Mouse (Mus musculus) limb, embryonic 14.5 days (tissue): ENCODE data around the gene Atg5. TPM values are rescaled to one million over a fixed set of nuclear protein-coding genes. Genes with fewer than 3 reads are reported as not detected.

Experiments
- ATAC-seq: fragments of 200-750 bp; cut with Nextera tagmentation; 2 replicates; pipeline ENCODE4 v1.8.0; 2017; ENCODE audit warnings: low read depth, moderate number of reproducible peaks, moderate TSS enrichment; ENCODE audit not compliant: low FRiP score
- DNase-seq: peaks from one replicate; pipeline ENCODE4 v3.0.0-alpha.2; 2015; ENCODE audit warnings: low spot score
- H3K27ac ChIP-seq: fragments of 300-500 bp; sonication (generic); replicated peaks from 2 replicates; pipeline ENCODE4 v1.5.1; 2014; ENCODE audit warnings: low read depth, mild to moderate bottlenecking, low read length, moderate library complexity, mixed read lengths
- H3K27me3 ChIP-seq: fragments of 300-500 bp; sonication (generic); 2 replicates; pipeline ENCODE4 v1.6.1; 2014; ENCODE audit warnings: low read length, mixed read lengths; ENCODE audit not compliant: control insufficient read depth, insufficient read depth
- H3K36me3 ChIP-seq: fragments of 300-500 bp; sonication (generic); 2 replicates; pipeline ENCODE4 v1.6.1; 2014; ENCODE audit warnings: mild to moderate bottlenecking, low read length, moderate library complexity, mixed read lengths; ENCODE audit not compliant: control insufficient read depth, insufficient read depth
- H3K4me1 ChIP-seq: fragments of 300-500 bp; sonication (generic); 2 replicates; pipeline ENCODE4 v1.6.1; 2014; ENCODE audit warnings: antibody characterized with exemption, low read length, mixed read lengths; ENCODE audit not compliant: control insufficient read depth, insufficient read depth
- H3K4me2 ChIP-seq: fragments of 300-500 bp; sonication (generic); replicated peaks from 2 replicates; pipeline ENCODE4 v1.6.1; 2014; ENCODE audit warnings: low read depth, mild to moderate bottlenecking, low read length, moderate library complexity; ENCODE audit not compliant: severe bottlenecking
- H3K4me3 ChIP-seq: fragments of 300-500 bp; sonication (generic); replicated peaks from 2 replicates; pipeline ENCODE4 v1.5.1; 2014; ENCODE audit warnings: low read length
- H3K9ac ChIP-seq: fragments of 300-500 bp; sonication (generic); 2 replicates; pipeline ENCODE4 v1.6.1; 2014; ENCODE audit warnings: mild to moderate bottlenecking, low read depth, low read length, moderate library complexity; ENCODE audit not compliant: severe bottlenecking
- H3K9me3 ChIP-seq: fragments of 300-500 bp; sonication (generic); 2 replicates; pipeline ENCODE4 v1.6.1; 2016; ENCODE audit warnings: low read length; ENCODE audit not compliant: control insufficient read depth
- POLR2A ChIP-seq: fragments of 200-500 bp; IDR thresholded peaks from 2 replicates; pipeline ENCODE4 v1.8.0; 2012; ENCODE audit warnings: inconsistent platforms, mild to moderate bottlenecking, moderate library complexity, borderline replicate concordance; ENCODE audit not compliant: insufficient read depth, insufficient read length; ENCODE audit errors: extremely low read depth
- WGBS: fragments of 180-500 bp; shearing (Covaris S2); extraction: QIAGEN DNeasy Blood & Tissue Kit; methylation state at CpG from one replicate; pipeline ENCODE4 v1.1.7; 2014; 5-methylcytosine and 5-hydroxymethylcytosine counted together
- polyA plus RNA-seq, 2 experiments: library from polyadenylated mRNA; depleted of rRNA in 1 of 2; stranded (reverse) in 1 of 2; unstranded in 1 of 2; fragments of >200 nt; fragmentation: Nextera tagmentation in 1 of 2; extraction: Ambion mirVana in 1 of 2; gene quantifications; 2 replicates each; pipeline versions ENCODE4 v1.2.1 to v1.2.3; 2012 to 2014

Atg5 gene
- polyA plus RNA-seq, 2 experiments: 21.2 to 55.1 TPM

DNA sequence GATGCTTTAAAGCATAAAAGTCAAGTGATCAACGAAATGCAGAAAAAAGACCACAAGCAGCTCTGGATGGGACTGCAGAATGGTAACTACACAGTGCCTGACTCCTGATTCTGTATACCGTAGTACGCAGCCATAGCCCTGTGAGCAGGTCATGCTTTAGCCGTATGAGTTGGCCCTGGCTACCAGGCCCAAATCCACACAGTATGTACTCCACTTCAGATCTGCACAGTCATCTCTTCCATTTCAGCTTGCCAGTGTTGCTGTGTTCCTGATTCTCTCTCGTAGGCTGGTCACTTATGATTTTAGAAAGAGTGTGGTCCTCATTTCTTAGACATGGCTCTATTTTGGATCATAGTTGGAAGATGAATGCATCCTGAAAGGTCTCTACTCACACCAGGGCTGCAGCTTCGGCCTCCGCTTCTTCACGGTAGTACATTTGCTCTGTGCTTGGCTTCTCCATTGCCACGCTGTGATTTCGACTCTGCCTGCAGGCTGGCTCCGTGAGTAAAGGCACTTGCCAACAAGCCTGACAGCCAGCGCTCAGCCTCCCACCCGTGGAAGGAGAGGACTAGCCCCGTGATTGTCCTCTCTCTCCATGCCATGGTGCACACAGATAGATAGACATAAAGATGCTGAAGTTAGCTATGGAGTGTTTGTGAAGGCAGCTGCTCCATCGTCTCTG is 35.6 kb downstream of the Atg5 start:
- Histone ChIP-seq H3K4me3 (no peak overlapping the region), H3K27ac (no peak overlapping the region), H3K9me3 (no peaks in the 10 kb centered on the region), H3K9ac (no peak overlapping the region), H3K4me2 (no peak overlapping the region), H3K27me3 (no peaks in the 10 kb centered on the region), H3K36me3 (peaks cover 23% of the 10 kb centered on the region), H3K4me1 (no peaks in the 10 kb centered on the region)
- TF ChIP-seq POLR2A: no peak
- DNase-seq: no peak
- WGBS: 93% methylated on average over 15 of the region's 15 CpGs
- no peak for ATAC-seq

DNA sequence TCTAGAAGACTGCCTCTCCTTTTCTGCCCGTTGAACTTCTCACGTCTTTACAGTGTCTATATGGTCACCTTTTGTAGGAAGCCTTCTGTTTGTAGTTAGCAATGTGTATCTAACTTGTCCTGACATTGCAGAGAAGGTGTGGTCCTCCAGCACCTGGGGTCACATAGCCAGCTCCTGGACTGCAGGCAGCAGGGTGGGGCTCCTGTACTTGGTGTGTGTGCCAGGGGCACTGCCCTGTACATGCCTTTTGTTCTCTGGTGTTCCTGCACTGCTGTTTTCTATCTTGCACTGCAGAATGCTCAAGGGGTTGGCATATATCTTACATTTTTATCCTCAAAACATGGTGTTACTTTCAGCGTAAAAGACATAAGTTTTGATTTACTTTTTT is 36.2 kb downstream of the Atg5 start:
- Histone ChIP-seq H3K27ac (no peak overlapping the region), H3K27me3 (no peaks in the 10 kb centered on the region), H3K36me3 (peaks cover 18% of the 10 kb centered on the region), H3K9ac (no peak overlapping the region), H3K4me3 (no peak overlapping the region), H3K4me1 (no peaks in the 10 kb centered on the region), H3K4me2 (no peak overlapping the region), H3K9me3 (no peaks in the 10 kb centered on the region)
- DNase-seq: no peak
- no peak for ATAC-seq
- 86% methylated on average over 3 of the region's 3 CpGs for WGBS
- no peak for TF ChIP-seq POLR2A

DNA sequence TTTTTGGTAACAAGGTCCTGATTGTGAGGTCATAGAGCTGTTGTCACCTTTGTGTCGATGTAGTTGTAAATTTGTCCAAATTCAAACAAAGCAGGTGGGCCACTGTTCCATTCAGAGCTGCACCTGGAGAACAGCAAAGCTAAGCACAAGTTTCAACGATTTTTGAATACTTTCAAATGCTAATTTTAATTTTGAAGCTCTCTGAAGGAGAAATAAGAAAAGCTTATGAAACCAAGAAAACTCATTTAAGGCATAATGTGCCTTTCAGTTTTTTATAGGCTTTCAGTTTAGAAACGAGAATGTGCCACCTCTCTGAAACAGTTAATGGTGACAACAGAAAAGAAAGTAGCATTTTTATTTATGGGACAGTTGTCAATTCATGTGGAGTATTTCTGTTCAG is 36.7 kb downstream of the Atg5 start:
- DNase-seq: no peak
- Histone ChIP-seq H3K27ac (no peak overlapping the region), H3K9me3 (no peaks in the 10 kb centered on the region), H3K4me1 (no peaks in the 10 kb centered on the region), H3K36me3 (peaks cover 18% of the 10 kb centered on the region), H3K4me3 (no peak overlapping the region), H3K4me2 (no peak overlapping the region), H3K9ac (no peak overlapping the region), H3K27me3 (no peaks in the 10 kb centered on the region)
- WGBS: 64% methylated on average over 3 of the region's 3 CpGs
- TF ChIP-seq POLR2A: no peak
- no peak for ATAC-seq

GRCm38 (mm10) chr10:44306308-44306707 is 38.1 kb downstream of the Atg5 start:
- H3K4me3 ChIP-seq: no peak overlapping the region
- peaks cover 18% of the 10 kb centered on the region for H3K36me3 ChIP-seq
- H3K4me1 ChIP-seq: no peaks in the 10 kb centered on the region
- no peak overlapping the region for H3K9ac ChIP-seq
- 94% methylated on average over 6 of the region's 6 CpGs for WGBS
- H3K27me3 ChIP-seq: no peaks in the 10 kb centered on the region
- H3K27ac ChIP-seq: no peak overlapping the region
- ATAC-seq (no peak), DNase-seq (no peak)
- TF ChIP-seq POLR2A: no peak
- no peaks in the 10 kb centered on the region for H3K9me3 ChIP-seq
- H3K4me2 ChIP-seq: no peak overlapping the region

GRCm38 (mm10) chr10:44308280-44308679 is 40.1 kb downstream of the Atg5 start:
- H3K27me3 ChIP-seq: no peaks in the 10 kb centered on the region
- TF ChIP-seq POLR2A: no peak
- ATAC-seq (no peak), DNase-seq (no peak)
- H3K27ac ChIP-seq: no peak overlapping the region
- H3K4me2 ChIP-seq: no peak overlapping the region
- H3K36me3 ChIP-seq: peaks cover 18% of the 10 kb centered on the region
- H3K4me3 ChIP-seq: no peak overlapping the region
- H3K4me1 ChIP-seq: no peaks in the 10 kb centered on the region
- no peaks in the 10 kb centered on the region for H3K9me3 ChIP-seq
- no peak overlapping the region for H3K9ac ChIP-seq
